Mouse (Mus musculus): Measurements from ENCODE around the gene Ccdc91. TPM values are rescaled to one million over a fixed set of nuclear protein-coding genes. Genes with fewer than 3 reads are reported as not detected.

The Ccdc91 gene
- total and polyA plus RNA-seq, 2 experiments = 19.8 to 30.8 TPM

- no peak for DNase-seq (ENCODE audit: extremely low read depth, low read depth, low spot score)
- no peak overlapping the region for H3K9ac ChIP-seq (ENCODE audit: low read depth, low read length)
- H3K4me1 ChIP-seq (ENCODE audit: control insufficient read depth, insufficient read depth, low read length) = no peaks in the 10 kb centered on the region
- TF ChIP-seq POLR2A (IDR thresholded peaks at IDR 0.05; ENCODE audit: extremely low read depth, insufficient read depth, low read length) = no peak
- TF ChIP-seq CTCF (IDR thresholded peaks at IDR 0.05; ENCODE audit: low read depth, low read length) = no peak
- H3K4me3 ChIP-seq (ENCODE audit: insufficient read depth, low read depth, low read length) = no peak overlapping the region
- 76% methylated on average over 7 of the region's 7 CpGs for WGBS
- no peak overlapping the region for H3K27ac ChIP-seq (replicated peaks; ENCODE audit: insufficient read depth, low read depth, low read length)
- peaks cover 24% of the 10 kb centered on the region for H3K36me3 ChIP-seq (ENCODE audit: control insufficient read depth, insufficient read depth, low read length)
- no peaks in the 10 kb centered on the region for H3K27me3 ChIP-seq (ENCODE audit: control insufficient read depth, insufficient read depth, low read length)
- no peaks in the 10 kb centered on the region for H3K79me2 ChIP-seq (ENCODE audit: control insufficient read depth, insufficient read depth, low read length)
Observed at GRCm38 (mm10) chr6:147539056-147539600, 63.5 kb downstream of the Ccdc91 start.

DNA sequence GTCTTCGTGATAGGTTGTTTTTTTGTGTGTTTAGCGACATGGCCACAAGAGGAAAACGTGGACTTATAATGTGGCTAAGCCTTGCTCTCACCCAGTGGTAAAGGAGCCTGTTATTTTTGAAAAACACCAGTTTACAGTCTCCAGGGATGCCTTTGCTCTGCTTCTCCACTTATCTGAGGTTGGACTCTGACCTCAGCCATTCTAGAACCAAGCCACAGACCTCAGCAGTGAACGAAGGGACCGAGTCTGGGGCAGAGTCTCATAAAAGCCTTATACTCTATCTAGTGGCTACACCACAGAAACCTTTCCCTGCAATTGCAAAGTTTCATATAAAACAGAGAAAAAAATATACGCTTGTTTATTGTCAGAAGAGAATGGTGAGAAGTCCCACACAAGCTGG, 65.3 kb downstream of the Ccdc91 start:
- Histone ChIP-seq H3K36me3 (ENCODE audit: control insufficient read depth, insufficient read depth, low read length) (peaks cover 9% of the 10 kb centered on the region; the same call in 1 of the 2 replicates), H3K4me3 (ENCODE audit: insufficient read depth, low read depth, low read length) (no peak overlapping the region), H3K4me1 (ENCODE audit: control insufficient read depth, insufficient read depth, low read length) (no peaks in the 10 kb centered on the region), H3K27me3 (ENCODE audit: control insufficient read depth, insufficient read depth, low read length) (no peaks in the 10 kb centered on the region), H3K79me2 (ENCODE audit: control insufficient read depth, insufficient read depth, low read length) (no peaks in the 10 kb centered on the region), H3K9ac (ENCODE audit: low read depth, low read length) (no peak overlapping the region), H3K27ac (replicated peaks; ENCODE audit: insufficient read depth, low read depth, low read length) (no peak overlapping the region)
- TF ChIP-seq POLR2A (IDR thresholded peaks at IDR 0.05; ENCODE audit: extremely low read depth, insufficient read depth, low read length) (no peak), CTCF (IDR thresholded peaks at IDR 0.05; ENCODE audit: low read depth, low read length) (no peak)
- 92% methylated on average over 6 of the region's 6 CpGs for WGBS
- no peak for DNase-seq (ENCODE audit: extremely low read depth, low read depth, low spot score)

GRCm38 (mm10) chr6:147555591-147555990, 80.0 kb downstream of the Ccdc91 start:
- H3K9ac ChIP-seq (ENCODE audit: low read depth, low read length) = no peak overlapping the region
- WGBS = 87% methylated on average over 6 of the region's 6 CpGs

DNA sequence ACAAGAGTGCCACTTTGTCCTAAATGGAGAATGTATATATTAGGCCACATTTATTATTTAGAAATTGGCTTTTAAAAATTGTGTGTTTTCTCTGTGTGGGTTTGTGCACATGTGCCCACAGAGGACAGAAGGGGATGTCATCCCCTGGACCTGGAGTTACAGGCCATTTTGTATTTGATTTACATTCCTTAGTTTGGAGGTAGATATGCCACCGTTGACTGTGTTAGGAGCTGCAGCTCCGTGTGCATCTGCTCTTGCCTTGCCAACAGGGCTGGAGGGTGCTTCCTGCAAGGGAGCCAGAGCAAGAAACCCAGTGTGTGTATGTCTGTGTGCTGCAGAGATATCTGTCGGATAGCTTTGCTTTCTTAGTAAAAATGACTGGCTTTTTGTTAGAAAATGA, 83.7 kb downstream of the Ccdc91 start:
- H3K27me3 ChIP-seq (ENCODE audit: control insufficient read depth, insufficient read depth, low read length) = no peaks in the 10 kb centered on the region
- no peak for DNase-seq (ENCODE audit: extremely low read depth, low read depth, low spot score)
- TF ChIP-seq CTCF (IDR thresholded peaks at IDR 0.05; ENCODE audit: low read depth, low read length) = no peak
- TF ChIP-seq POLR2A (IDR thresholded peaks at IDR 0.05; ENCODE audit: extremely low read depth, insufficient read depth, low read length) = no peak
- H3K36me3 ChIP-seq (ENCODE audit: control insufficient read depth, insufficient read depth, low read length) = peaks cover 6% of the 10 kb centered on the region; the same call in 1 of the 2 replicates
- 85% methylated on average over 3 of the region's 3 CpGs for WGBS
- H3K4me3 ChIP-seq (ENCODE audit: insufficient read depth, low read depth, low read length) = no peak overlapping the region
- no peak overlapping the region for H3K27ac ChIP-seq (replicated peaks; ENCODE audit: insufficient read depth, low read depth, low read length)
- H3K79me2 ChIP-seq (ENCODE audit: control insufficient read depth, insufficient read depth, low read length) = no peaks in the 10 kb centered on the region
- no peak overlapping the region for H3K9ac ChIP-seq (ENCODE audit: low read depth, low read length)
- H3K4me1 ChIP-seq (ENCODE audit: control insufficient read depth, insufficient read depth, low read length) = no peaks in the 10 kb centered on the region

More at GRCm38 (mm10) chr6:147555591-147555990, 80.0 kb downstream of the Ccdc91 start:
- Histone ChIP-seq H3K27me3 (ENCODE audit: control insufficient read depth, insufficient read depth, low read length) (no peaks in the 10 kb centered on the region), H3K36me3 (ENCODE audit: control insufficient read depth, insufficient read depth, low read length) (no peaks in the 10 kb centered on the region), H3K4me3 (ENCODE audit: insufficient read depth, low read depth, low read length) (no peak overlapping the region), H3K4me1 (ENCODE audit: control insufficient read depth, insufficient read depth, low read length) (no peaks in the 10 kb centered on the region), H3K79me2 (ENCODE audit: control insufficient read depth, insufficient read depth, low read length) (no peaks in the 10 kb centered on the region), H3K27ac (replicated peaks; ENCODE audit: insufficient read depth, low read depth, low read length) (no peak overlapping the region)
- DNase-seq (ENCODE audit: extremely low read depth, low read depth, low spot score) = no peak
- TF ChIP-seq CTCF (IDR thresholded peaks at IDR 0.05; ENCODE audit: low read depth, low read length) (no peak), POLR2A (IDR thresholded peaks at IDR 0.05; ENCODE audit: extremely low read depth, insufficient read depth, low read length) (no peak)

DNA sequence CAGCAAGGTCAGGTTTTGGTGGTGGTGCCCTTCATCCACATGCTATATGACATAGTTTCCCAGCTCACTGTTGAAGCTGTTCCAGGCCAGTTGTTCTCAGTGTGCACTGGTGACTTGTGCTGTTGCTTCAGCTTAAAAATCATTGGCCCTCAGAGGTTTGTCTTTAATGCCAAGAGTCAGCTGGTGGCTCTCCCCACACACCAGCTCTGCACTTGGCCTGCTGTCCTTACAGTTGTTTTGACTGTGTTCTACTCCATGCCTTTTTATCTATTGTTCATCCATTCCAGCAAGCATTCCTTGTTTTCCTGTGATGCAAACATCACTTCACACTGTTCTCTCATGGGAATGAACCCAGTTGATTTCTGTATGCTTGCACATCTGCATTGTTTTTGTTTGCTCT, 84.8 kb downstream of the Ccdc91 start:
- Histone ChIP-seq H3K27me3 (ENCODE audit: control insufficient read depth, insufficient read depth, low read length) (no peaks in the 10 kb centered on the region), H3K9ac (ENCODE audit: low read depth, low read length) (no peak overlapping the region), H3K79me2 (ENCODE audit: control insufficient read depth, insufficient read depth, low read length) (no peaks in the 10 kb centered on the region), H3K27ac (replicated peaks; ENCODE audit: insufficient read depth, low read depth, low read length) (no peak overlapping the region), H3K4me1 (ENCODE audit: control insufficient read depth, insufficient read depth, low read length) (no peaks in the 10 kb centered on the region), H3K36me3 (ENCODE audit: control insufficient read depth, insufficient read depth, low read length) (peaks cover 6% of the 10 kb centered on the region; the same call in 1 of the 2 replicates), H3K4me3 (ENCODE audit: insufficient read depth, low read depth, low read length) (no peak overlapping the region)
- no peak for DNase-seq (ENCODE audit: extremely low read depth, low read depth, low spot score)
- TF ChIP-seq POLR2A (IDR thresholded peaks at IDR 0.05; ENCODE audit: extremely low read depth, insufficient read depth, low read length) (no peak), CTCF (IDR thresholded peaks at IDR 0.05; ENCODE audit: low read depth, low read length) (no peak)

GRCm38 (mm10) chr6:147569246-147569645, 93.6 kb downstream of the Ccdc91 start:
- TF ChIP-seq POLR2A (IDR thresholded peaks at IDR 0.05; ENCODE audit: extremely low read depth, insufficient read depth, low read length) = no peak
- no peak for TF ChIP-seq CTCF (IDR thresholded peaks at IDR 0.05; ENCODE audit: low read depth, low read length)
- DNase-seq (ENCODE audit: extremely low read depth, low read depth, low spot score) = no peak
- H3K9ac ChIP-seq (ENCODE audit: low read depth, low read length) = no peak overlapping the region
- no peaks in the 10 kb centered on the region for H3K27me3 ChIP-seq (ENCODE audit: control insufficient read depth, insufficient read depth, low read length)
- no peaks in the 10 kb centered on the region for H3K79me2 ChIP-seq (ENCODE audit: control insufficient read depth, insufficient read depth, low read length)
- H3K4me1 ChIP-seq (ENCODE audit: control insufficient read depth, insufficient read depth, low read length) = no peaks in the 10 kb centered on the region
- H3K4me3 ChIP-seq (ENCODE audit: insufficient read depth, low read depth, low read length) = no peak overlapping the region
- 88% methylated on average over 5 of the region's 5 CpGs for WGBS
- peaks cover 4% of the 10 kb centered on the region; the same call in 1 of the 2 replicates for H3K36me3 ChIP-seq (ENCODE audit: control insufficient read depth, insufficient read depth, low read length)
- H3K27ac ChIP-seq (replicated peaks; ENCODE audit: insufficient read depth, low read depth, low read length) = no peak overlapping the region

All from liver, adult 2 months (tissue).